Mouse (Mus musculus) lung, postnatal 0 days (tissue): ENCODE measurements around the gene Galc.

Source experiments
- CTCF ChIP-seq: IDR thresholded peaks from 2 replicates; pipeline ENCODE4 v1.5.1; 2016; ENCODE audit warnings: antibody characterized with exemption, mild to moderate bottlenecking
- EP300 ChIP-seq: IDR thresholded peaks from 2 replicates; pipeline ENCODE4 v1.6.1; 2016; ENCODE audit warnings: antibody characterized with exemption, mild to moderate bottlenecking, control low read depth

- TF ChIP-seq CTCF (no peak), EP300 (no peak)
These were observed 45.9 kb downstream of the Galc start for GRCm38 (mm10) chr12:98213332-98213731.
